ENCODE assay signal across 8 mouse cellular contexts in genomic region chr10:62791251-62792176, GRCm38 (mm10). TPM values are rescaled to one million over a fixed set of nuclear protein-coding genes. Genes with fewer than 3 reads are reported as not detected.
DNase-seq lines count a peak whose midpoint lies in the region; ATAC-seq lines count a peak whose summit lies in the region.

No protein-coding gene starts in this region.

- no peaks in the 10 kb centered on the region for H3K27me3 ChIP-seq in embryonic facial prominence, embryonic 10.5 days (replicated peaks; ENCODE audit: low read depth, poor library complexity, severe bottlenecking)
- H3K27me3 ChIP-seq in hindbrain, embryonic 13.5 days, result no peaks in the 10 kb centered on the region
- no peaks in the 10 kb centered on the region for H3K27me3 ChIP-seq in liver, embryonic 13.5 days

- ATAC-seq in hindbrain, embryonic 13.5 days (ENCODE audit: low FRiP score), result peak; percentile 88
- peak; percentile 73 for ATAC-seq in liver, embryonic 13.5 days (ENCODE audit: low read depth)

- peak overlapping the region; percentile 98 for H3K4me3 ChIP-seq in embryonic facial prominence, embryonic 10.5 days
- H3K4me3 ChIP-seq in hindbrain, embryonic 13.5 days, result peak overlapping the region; percentile 97
- peak overlapping the region; percentile 98 for H3K4me3 ChIP-seq in liver, embryonic 13.5 days (replicated peaks)

- intact Hi-C loops in left cerebral cortex, postnatal 4 days (cut with DNase I), result no loop called here

- DNase-seq in left cerebral cortex, adult 11 months (ENCODE audit: low spot score), result peak; percentile 22
- no peak for DNase-seq in left cerebral cortex, postnatal 4 days
- DNase-seq in MN1 (ENCODE audit: low spot score), result peak; percentile 59
- DNase-seq in embryonic facial prominence, embryonic 10.5 days (ENCODE audit: low spot score), result no peak
- DNase-seq in liver, embryonic 13.5 days, result no peak
- peak; percentile 41 for DNase-seq in retina, embryonic 14.5 days (ENCODE audit: low spot score)
- no peak for DNase-seq in adrenal gland, adult (ENCODE audit: inconsistent age in 2 of 2, low spot score in 1 of 2)

- peak overlapping the region; percentile 98 for H3K27ac ChIP-seq in embryonic facial prominence, embryonic 10.5 days (replicated peaks)
- peak overlapping the region; percentile 92 for H3K27ac ChIP-seq in hindbrain, embryonic 13.5 days
- H3K27ac ChIP-seq in liver, embryonic 13.5 days, result peak overlapping the region; percentile 98

- peak overlapping the region; percentile 77 for H3K4me2 ChIP-seq in hindbrain, embryonic 13.5 days
- H3K4me2 ChIP-seq in liver, embryonic 13.5 days, result peak overlapping the region; percentile 86

- 2% methylated on average over 78 of the region's 78 CpGs for WGBS in embryonic facial prominence, embryonic 10.5 days
- 1% methylated on average over 69 of the region's 78 CpGs for WGBS in hindbrain, embryonic 13.5 days
- WGBS in liver, embryonic 13.5 days (ENCODE audit: insufficient replicate concordance), result under 1% methylated on average over 68 of the region's 78 CpGs

- H3K4me1 ChIP-seq in embryonic facial prominence, embryonic 10.5 days, result peaks cover 13% of the 10 kb centered on the region
- H3K4me1 ChIP-seq in hindbrain, embryonic 13.5 days (replicated peaks), result peaks cover 26% of the 10 kb centered on the region
- peaks cover 37% of the 10 kb centered on the region for H3K4me1 ChIP-seq in liver, embryonic 13.5 days (replicated peaks)

- no peaks in the 10 kb centered on the region for H3K9me3 ChIP-seq in embryonic facial prominence, embryonic 10.5 days
- no peaks in the 10 kb centered on the region for H3K9me3 ChIP-seq in hindbrain, embryonic 13.5 days
- H3K9me3 ChIP-seq in liver, embryonic 13.5 days (replicated peaks), result no peaks in the 10 kb centered on the region

- H3K9ac ChIP-seq in hindbrain, embryonic 13.5 days, result peak overlapping the region; percentile 99
- peak overlapping the region; percentile 98 for H3K9ac ChIP-seq in liver, embryonic 13.5 days

- H3K36me3 ChIP-seq in embryonic facial prominence, embryonic 10.5 days (replicated peaks), result peaks cover 46% of the 10 kb centered on the region
- H3K36me3 ChIP-seq in hindbrain, embryonic 13.5 days, result peaks cover 36% of the 10 kb centered on the region
- peaks cover 37% of the 10 kb centered on the region for H3K36me3 ChIP-seq in liver, embryonic 13.5 days

RNA-seq across cellular contexts. Expression of gene Ccar1, which starts 0.6 kb away (rescaled TPM):
- 10 to 100 TPM; 88.1 to 90.3 TPM for total RNA-seq in left cerebral cortex, postnatal 4 days (2021)
- 173 and 174 TPM in 2 replicates for polyA plus RNA-seq in embryonic facial prominence, embryonic 10.5 days (2016; fragmentation: Nextera tagmentation; extraction: Ambion mirVana)
- 113 and 118 TPM in 2 replicates for polyA plus RNA-seq in hindbrain, embryonic 13.5 days (2015; fragmentation: Nextera tagmentation; extraction: Ambion mirVana)
- polyA plus RNA-seq in liver, embryonic 13.5 days (2015; fragmentation: Nextera tagmentation; extraction: Ambion mirVana), result 56.2 and 68.4 TPM in 2 replicates

Comparison
In these comparisons a context has a peak if more than half of its experiments do, and no peak if none do; other contexts are left out.
1. DNase-seq: peak in left cerebral cortex, adult 11 months (single experiment), MN1 (single experiment) and retina, embryonic 14.5 days (single experiment); none in left cerebral cortex, postnatal 4 days (single experiment), embryonic facial prominence, embryonic 10.5 days (single experiment), liver, embryonic 13.5 days (single experiment) and adrenal gland, adult (0 of 2).
2. Peak in every context shown above with its lines, with median percentiles within 50 percentile points of each other: H3K27ac ChIP-seq and H3K4me3 ChIP-seq.